Mouse (Mus musculus) hindbrain, embryonic 12.5 days (tissue): Measurements from ENCODE around the gene Mthfd1l. TPM values are rescaled to one million over a fixed set of nuclear protein-coding genes. Genes with fewer than 3 reads are reported as not detected.
"Not testable (repeated sequence)": the region's sequence is repeated elsewhere in the genome, so short reads cannot be mapped to it uniquely, and the experiment has no call there.

Experiments used
- ATAC-seq: fragments of 200-750 bp; cut with Nextera tagmentation; 2 replicates; pipeline ENCODE4 v1.8.0; 2017; ENCODE audit warnings: moderate TSS enrichment; ENCODE audit not compliant: low FRiP score
- H3K27ac ChIP-seq: fragments of 300-500 bp; sonication (generic); 2 replicates; pipeline ENCODE4 v1.5.1; 2016; ENCODE audit warnings: mild to moderate bottlenecking
- H3K27me3 ChIP-seq: fragments of 300-500 bp; sonication (generic); 2 replicates; pipeline ENCODE4 v1.6.1; 2016; ENCODE audit warnings: mild to moderate bottlenecking
- H3K36me3 ChIP-seq: fragments of 300-500 bp; sonication (generic); 2 replicates; pipeline ENCODE4 v1.6.1; 2016; ENCODE audit warnings: mild to moderate bottlenecking
- H3K4me1 ChIP-seq: fragments of 300-500 bp; sonication (generic); 2 replicates; pipeline ENCODE4 v1.6.1; 2016
- H3K4me2 ChIP-seq: fragments of 300-500 bp; sonication (generic); replicated peaks from 2 replicates; pipeline ENCODE4 v1.6.1; 2016; ENCODE audit warnings: mild to moderate bottlenecking
- H3K4me3 ChIP-seq: fragments of 300-500 bp; sonication (generic); 2 replicates; pipeline ENCODE4 v1.5.1; 2016; ENCODE audit warnings: mild to moderate bottlenecking
- H3K9ac ChIP-seq: fragments of 300-500 bp; sonication (generic); 2 replicates; pipeline ENCODE4 v1.6.1; 2016; ENCODE audit warnings: mild to moderate bottlenecking, moderate library complexity
- H3K9me3 ChIP-seq: fragments of 300-500 bp; sonication (generic); replicated peaks from 2 replicates; pipeline ENCODE4 v1.6.1; 2016; ENCODE audit warnings: mild to moderate bottlenecking
- WGBS: fragments of 180-500 bp; shearing (Covaris S2); methylation state at CpG from one replicate; pipeline ENCODE4 v1.1.7; 2016; 5-methylcytosine and 5-hydroxymethylcytosine counted together
- polyA plus RNA-seq: library from polyadenylated mRNA; unstranded; fragments of >200 nt; fragmentation: Nextera tagmentation; extraction: Ambion mirVana; gene quantifications from 2 replicates; pipeline ENCODE4 v1.2.1, GENCODE M21; 2016

Gene Mthfd1l
- polyA plus RNA-seq, 1 experiment from 2014 or later, result 8.3 TPM

- H3K36me3 ChIP-seq, result no peaks in the 10 kb centered on the region
- peak overlapping the region; percentile 44; the same call in 1 of the 2 replicates for H3K27ac ChIP-seq
- 65% methylated on average over 18 of the region's 18 CpGs for whole genome bisulfite sequencing
- no peaks in the 10 kb centered on the region for H3K9me3 ChIP-seq
- no peak overlapping the region for H3K9ac ChIP-seq
- peak; percentile 77 for ATAC-seq
- H3K4me1 ChIP-seq, result peaks cover 8% of the 10 kb centered on the region
- no peak overlapping the region for H3K4me2 ChIP-seq
- no peak overlapping the region for H3K4me3 ChIP-seq
- H3K27me3 ChIP-seq, result no peaks in the 10 kb centered on the region
Measured at GRCm38 (mm10) chr10:4188614-4189402, 215.9 kb downstream of the Mthfd1l start.

DNA sequence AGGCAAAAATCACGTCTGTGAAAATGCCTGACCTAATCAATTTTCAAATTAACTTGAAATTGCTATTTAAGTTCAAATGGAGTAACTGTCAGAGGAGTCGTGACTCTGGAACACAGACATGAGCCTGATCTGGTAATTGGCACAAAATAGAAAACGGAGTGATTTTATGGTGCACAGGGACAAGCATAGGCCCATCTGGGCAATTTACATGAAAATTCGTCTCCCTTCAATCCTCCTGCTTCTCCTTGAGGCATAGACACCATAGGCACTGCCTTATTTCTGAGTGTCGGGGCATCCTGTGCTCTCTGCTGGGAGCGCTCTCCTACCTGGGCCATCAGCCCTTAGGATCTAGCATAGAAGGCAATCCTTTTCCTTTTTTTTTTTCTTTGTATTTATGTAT is 216.5 kb downstream of the Mthfd1l start:
- ATAC-seq, result peak; percentile 81
- H3K27me3 ChIP-seq, result no peaks in the 10 kb centered on the region
- peaks cover 8% of the 10 kb centered on the region for H3K4me1 ChIP-seq
- no peak overlapping the region for H3K9ac ChIP-seq
- no peaks in the 10 kb centered on the region for H3K36me3 ChIP-seq
- no peaks in the 10 kb centered on the region for H3K9me3 ChIP-seq
- no peak overlapping the region for H3K4me2 ChIP-seq
- H3K4me3 ChIP-seq, result no peak overlapping the region
- 58% methylated on average over 6 of the region's 6 CpGs for WGBS
- peak overlapping the region; percentile 73 for H3K27ac ChIP-seq

DNA sequence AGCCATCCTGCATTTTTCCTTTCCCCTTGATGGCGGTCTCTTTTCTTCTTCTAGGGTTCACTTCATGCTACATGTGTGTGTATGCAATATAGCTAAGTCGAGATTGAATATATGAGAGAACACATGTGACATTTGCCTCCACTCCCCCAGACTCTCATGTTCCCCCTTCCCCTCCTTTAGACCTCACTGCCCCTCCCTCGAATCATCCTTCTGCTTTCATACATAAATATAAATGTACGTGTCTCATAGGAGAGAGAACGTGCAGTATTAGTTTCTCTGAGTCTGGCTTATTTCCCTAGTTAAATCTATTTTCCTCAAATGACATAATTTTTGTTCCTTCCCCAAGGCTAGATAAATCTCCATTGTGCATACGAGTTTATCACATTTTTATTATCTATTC is 226.1 kb downstream of the Mthfd1l start:
- H3K4me1 ChIP-seq, result no peaks in the 10 kb centered on the region
- no peak overlapping the region for H3K4me3 ChIP-seq
- no peak overlapping the region for H3K4me2 ChIP-seq
- 89% methylated on average over 6 of the region's 6 CpGs for WGBS
- H3K9me3 ChIP-seq, result no peaks in the 10 kb centered on the region
- no peak overlapping the region for H3K9ac ChIP-seq
- no peak for ATAC-seq
- no peaks in the 10 kb centered on the region for H3K36me3 ChIP-seq
- no peak overlapping the region for H3K27ac ChIP-seq
- no peaks in the 10 kb centered on the region for H3K27me3 ChIP-seq

DNA sequence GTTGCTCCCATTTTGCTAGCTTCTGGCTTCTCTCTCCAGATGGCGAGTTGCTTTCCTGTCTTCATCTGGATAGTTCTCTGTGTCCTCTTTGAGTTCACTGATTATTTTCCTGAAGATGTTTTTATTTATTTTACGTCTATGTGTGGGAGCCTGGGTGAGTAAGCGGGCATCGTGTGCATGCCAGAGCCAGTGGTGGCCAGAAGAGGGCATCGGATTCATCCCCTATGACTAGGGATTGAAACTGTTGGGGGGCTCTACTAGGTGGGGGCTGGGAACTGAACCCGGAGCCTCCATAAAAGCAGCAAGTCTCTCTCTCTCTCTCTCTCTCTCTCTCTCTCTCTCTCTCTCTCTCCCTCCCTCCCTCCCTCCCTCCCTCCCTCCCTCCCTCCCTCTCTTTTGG is 227.0 kb downstream of the Mthfd1l start:
- no peaks in the 10 kb centered on the region for H3K4me1 ChIP-seq
- no peaks in the 10 kb centered on the region for H3K27me3 ChIP-seq
- no peaks in the 10 kb centered on the region for H3K36me3 ChIP-seq
- H3K4me3 ChIP-seq, result no peak overlapping the region
- WGBS, result 82% methylated on average over 6 of the region's 6 CpGs
- H3K4me2 ChIP-seq, result no peak overlapping the region
- no peak for ATAC-seq
- no peaks in the 10 kb centered on the region for H3K9me3 ChIP-seq
- H3K9ac ChIP-seq, result no peak overlapping the region
- no peak overlapping the region for H3K27ac ChIP-seq

GRCm38 (mm10) chr10:4200546-4201104 is 227.7 kb downstream of the Mthfd1l start:
- Histone ChIP-seq H3K4me3 (no peak overlapping the region), H3K4me2 (no peak overlapping the region), H3K9me3 (no peaks in the 10 kb centered on the region), H3K9ac (no peak overlapping the region), H3K27me3 (no peaks in the 10 kb centered on the region), H3K36me3 (no peaks in the 10 kb centered on the region), H3K27ac (no peak overlapping the region), H3K4me1 (no peaks in the 10 kb centered on the region)
- 91% methylated on average over 5 of the region's 5 CpGs for WGBS
- ATAC-seq, result no peak

DNA sequence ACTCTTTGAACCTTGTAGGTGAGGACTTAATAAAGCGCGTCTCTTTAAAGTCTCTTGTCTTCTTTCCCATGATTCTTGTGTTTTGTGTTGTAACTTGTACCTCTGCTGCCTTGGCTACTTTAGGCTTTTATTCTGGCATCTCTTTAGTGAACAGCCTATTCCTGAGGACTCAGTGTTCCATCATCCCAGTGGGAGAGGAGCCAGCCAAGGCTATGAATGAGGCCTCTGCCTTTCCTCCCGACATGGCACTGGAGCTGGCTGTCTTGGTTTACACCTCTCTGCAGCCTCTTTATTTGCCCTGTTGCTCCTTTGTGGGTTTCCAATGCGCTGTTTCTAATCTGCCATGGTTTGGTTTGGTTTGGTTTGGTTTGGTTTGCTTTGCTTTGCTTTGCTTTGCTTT is 228.2 kb downstream of the Mthfd1l start:
- Histone ChIP-seq H3K4me1 (no peaks in the 10 kb centered on the region), H3K9me3 (no peaks in the 10 kb centered on the region), H3K4me3 (no peak overlapping the region), H3K9ac (no peak overlapping the region), H3K36me3 (no peaks in the 10 kb centered on the region), H3K27me3 (no peaks in the 10 kb centered on the region), H3K4me2 (no peak overlapping the region), H3K27ac (no peak overlapping the region)
- WGBS, result 90% methylated on average over 4 of the region's 4 CpGs
- no peak for ATAC-seq

DNA sequence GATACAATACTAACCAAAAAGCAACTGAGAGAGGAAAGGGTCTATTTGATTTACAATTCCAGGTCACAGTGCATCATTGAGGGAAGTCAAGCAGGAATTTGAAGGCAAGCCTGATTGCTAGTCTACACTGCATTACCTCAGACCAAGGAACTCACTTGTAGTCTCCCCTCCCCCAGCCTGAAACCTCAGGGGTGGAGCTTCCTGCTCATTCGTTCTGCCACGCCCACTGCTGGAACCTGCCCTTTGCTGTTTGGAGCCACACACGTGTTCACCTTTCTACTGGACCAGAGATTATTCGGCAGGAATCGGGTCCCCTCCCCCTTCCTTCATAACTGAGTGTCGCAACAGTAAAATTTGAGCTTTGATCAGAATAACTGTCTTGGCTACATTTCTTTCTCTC is 230.7 kb downstream of the Mthfd1l start:
- not testable (repeated sequence) for H3K4me2 ChIP-seq

DNA sequence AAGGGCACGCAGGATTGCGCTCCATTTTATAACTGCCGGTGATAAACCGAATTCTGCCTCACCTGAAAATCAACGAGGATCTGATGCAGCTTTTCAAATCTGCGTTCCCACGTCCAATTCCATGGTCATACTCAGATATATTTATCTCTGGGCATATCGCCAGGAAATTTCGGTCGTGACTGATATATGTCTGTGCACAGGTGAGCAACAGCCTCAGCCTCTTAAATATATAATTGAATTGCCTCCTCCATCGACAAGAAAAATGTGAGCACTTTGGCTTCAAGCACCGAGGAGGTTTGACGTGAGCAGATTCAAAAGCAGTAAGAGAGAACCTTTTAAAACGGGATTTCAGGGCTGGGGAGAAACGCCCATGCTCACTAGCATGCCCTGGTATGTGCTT is 236.1 kb downstream of the Mthfd1l start:
- H3K4me3 ChIP-seq, result no peak overlapping the region
- H3K9ac ChIP-seq, result no peak overlapping the region
- no peak for ATAC-seq
- H3K4me2 ChIP-seq, result no peak overlapping the region
- WGBS, result 91% methylated on average over 15 of the region's 15 CpGs
- H3K36me3 ChIP-seq, result no peaks in the 10 kb centered on the region
- no peak overlapping the region for H3K27ac ChIP-seq
- no peaks in the 10 kb centered on the region for H3K4me1 ChIP-seq
- H3K27me3 ChIP-seq, result no peaks in the 10 kb centered on the region
- H3K9me3 ChIP-seq, result no peaks in the 10 kb centered on the region

More for the DNA sequence above, 230.7 kb downstream of the Mthfd1l start:
- not testable (repeated sequence) for H3K27ac ChIP-seq, ATAC-seq, H3K27me3 ChIP-seq, H3K36me3 ChIP-seq, H3K9ac ChIP-seq, H3K4me1 ChIP-seq, H3K9me3 ChIP-seq, H3K4me3 ChIP-seq
- 63% methylated on average over 6 of the region's 6 CpGs for WGBS

GRCm38 (mm10) chr10:4210313-4211066 is 237.6 kb downstream of the Mthfd1l start:
- no peak overlapping the region for H3K27ac ChIP-seq
- 33% methylated on average over 24 of the region's 24 CpGs for WGBS
- H3K4me3 ChIP-seq, result no peak overlapping the region
- H3K4me2 ChIP-seq, result peak overlapping the region; percentile 35
- no peaks in the 10 kb centered on the region for H3K36me3 ChIP-seq
- no peaks in the 10 kb centered on the region for H3K9me3 ChIP-seq
- no peak for ATAC-seq
- no peak overlapping the region for H3K9ac ChIP-seq
- H3K27me3 ChIP-seq, result no peaks in the 10 kb centered on the region
- H3K4me1 ChIP-seq, result no peaks in the 10 kb centered on the region

GRCm38 (mm10) chr10:4211067-4211447 is 238.1 kb downstream of the Mthfd1l start:
- WGBS, result 72% methylated on average over 4 of the region's 4 CpGs
- Histone ChIP-seq H3K9me3 (no peaks in the 10 kb centered on the region), H3K27ac (no peak overlapping the region), H3K4me2 (peak overlapping the region; percentile 35; the same call in 1 of the 2 replicates), H3K4me1 (no peaks in the 10 kb centered on the region), H3K9ac (no peak overlapping the region), H3K4me3 (no peak overlapping the region), H3K27me3 (no peaks in the 10 kb centered on the region), H3K36me3 (no peaks in the 10 kb centered on the region)
- ATAC-seq, result no peak
